Mouse (Mus musculus) liver, embryonic 11.5 days (tissue): Measurements from ENCODE around the gene Hoxb13. TPM values are rescaled to one million over a fixed set of nuclear protein-coding genes. Genes with fewer than 3 reads are reported as not detected.

Source experiments
- ATAC-seq: fragments of 200-750 bp; cut with Nextera tagmentation; replicated peaks from 2 replicates; pipeline ENCODE4 v1.8.0; 2017; ENCODE audit warnings: moderate number of reproducible peaks, mild to moderate bottlenecking, moderate TSS enrichment, moderate library complexity; ENCODE audit not compliant: low FRiP score
- DNase-seq: peaks from one replicate; pipeline ENCODE4 v3.0.0-alpha.2; 2017; ENCODE audit warnings: low spot score
- H3K27ac ChIP-seq: fragments of 300-500 bp; sonication (generic); 2 replicates; pipeline ENCODE4 v1.5.1; 2014; ENCODE audit warnings: mild to moderate bottlenecking, low read depth, low read length, control low read depth
- H3K27me3 ChIP-seq: fragments of 300-500 bp; sonication (generic); replicated peaks from 2 replicates; pipeline ENCODE4 v1.6.1; 2014; ENCODE audit warnings: low read length, mixed read lengths; ENCODE audit not compliant: control insufficient read depth, insufficient read depth
- H3K36me3 ChIP-seq: fragments of 300-500 bp; sonication (generic); 2 replicates; pipeline ENCODE4 v1.6.1; 2014; ENCODE audit warnings: mild to moderate bottlenecking, low read length, moderate library complexity, mixed read lengths; ENCODE audit not compliant: control insufficient read depth, insufficient read depth
- H3K4me1 ChIP-seq: fragments of 300-500 bp; sonication (generic); replicated peaks from 2 replicates; pipeline ENCODE4 v1.6.1; 2014; ENCODE audit warnings: low read length, mixed read lengths; ENCODE audit not compliant: control insufficient read depth, insufficient read depth
- H3K4me2 ChIP-seq: fragments of 300-500 bp; sonication (generic); 2 replicates; pipeline ENCODE4 v1.6.1; 2014; ENCODE audit warnings: mild to moderate bottlenecking, control low read depth, moderate library complexity
- H3K4me3 ChIP-seq: fragments of 300-500 bp; sonication (generic); 2 replicates; pipeline ENCODE4 v1.5.1; 2014; ENCODE audit warnings: low read depth, low read length, control low read depth
- H3K9ac ChIP-seq: fragments of 300-500 bp; sonication (generic); 2 replicates; pipeline ENCODE4 v1.6.1; 2014; ENCODE audit warnings: low read depth, low read length, control low read depth
- H3K9me3 ChIP-seq: fragments of 300-500 bp; sonication (generic); 2 replicates; pipeline ENCODE4 v1.6.1; 2016; ENCODE audit warnings: low read length, inconsistent platforms, mixed read lengths; ENCODE audit not compliant: control insufficient read depth
- WGBS: fragments of 180-500 bp; shearing (Covaris S2); extraction: QIAGEN DNeasy Blood & Tissue Kit; methylation state at CpG from one replicate; pipeline ENCODE4 v1.1.7; 2014; 5-methylcytosine and 5-hydroxymethylcytosine counted together
- polyA plus RNA-seq: library from polyadenylated mRNA; unstranded; fragments of >200 nt; fragmentation: Nextera tagmentation; extraction: Ambion mirVana; gene quantifications from 2 replicates; pipeline ENCODE4 v1.2.1, GENCODE M21; 2014

Hoxb13 gene
- polyA plus RNA-seq, 1 experiment from 2014 or later, result not detected

- no peaks in the 10 kb centered on the region for H3K36me3 ChIP-seq
- 2% methylated on average over 25 of the region's 25 CpGs for WGBS
- no peak overlapping the region for H3K9ac ChIP-seq
- H3K9me3 ChIP-seq, result no peaks in the 10 kb centered on the region
- ATAC-seq (no peak), DNase-seq (no peak)
- no peak overlapping the region for H3K27ac ChIP-seq
- H3K4me1 ChIP-seq, result peaks cover 2% of the 10 kb centered on the region; the same call in 1 of the 2 replicates
- no peak overlapping the region for H3K4me3 ChIP-seq
- H3K4me2 ChIP-seq, result no peak overlapping the region
- H3K27me3 ChIP-seq, result peaks cover 100% of the 10 kb centered on the region
Observed at GRCm38 (mm10) chr11:96172511-96173287, 21.4 kb upstream of the Hoxb13 start.

GRCm38 (mm10) chr11:96173288-96173840 lies 20.8 kb upstream of the Hoxb13 start:
- Histone ChIP-seq H3K4me2 (no peak overlapping the region), H3K9ac (no peak overlapping the region), H3K4me3 (no peak overlapping the region), H3K36me3 (no peaks in the 10 kb centered on the region), H3K27ac (no peak overlapping the region), H3K27me3 (peaks cover 100% of the 10 kb centered on the region), H3K4me1 (peaks cover 2% of the 10 kb centered on the region; the same call in 1 of the 2 replicates), H3K9me3 (no peaks in the 10 kb centered on the region)
- no peak for DNase-seq
- WGBS, result 2% methylated on average over 16 of the region's 16 CpGs
- ATAC-seq, result no peak

DNA sequence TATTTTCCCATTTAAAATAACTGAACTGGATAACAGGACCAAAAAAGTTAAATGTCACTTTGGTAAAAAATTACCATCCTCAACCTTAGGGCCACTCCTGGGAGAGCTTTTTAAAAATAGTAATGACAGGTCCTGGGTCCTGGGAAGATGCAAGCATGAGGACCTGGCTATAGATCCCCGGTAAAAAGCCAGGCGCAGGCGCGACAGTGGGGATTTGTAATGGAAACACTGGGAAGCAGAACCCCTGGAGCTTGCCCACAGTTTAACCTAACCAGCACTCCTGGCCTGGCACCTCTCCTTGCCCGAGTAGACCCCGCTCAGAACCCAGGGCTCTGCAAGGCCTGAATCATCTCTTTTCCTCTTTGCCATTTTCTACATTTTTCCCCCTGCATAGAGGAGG lies 19.2 kb upstream of the Hoxb13 start:
- Histone ChIP-seq H3K4me3 (no peak overlapping the region), H3K36me3 (no peaks in the 10 kb centered on the region), H3K4me2 (no peak overlapping the region), H3K4me1 (peaks cover 2% of the 10 kb centered on the region; the same call in 1 of the 2 replicates), H3K27me3 (peaks cover 100% of the 10 kb centered on the region), H3K9me3 (no peaks in the 10 kb centered on the region), H3K27ac (no peak overlapping the region), H3K9ac (no peak overlapping the region)
- 3% methylated on average over 6 of the region's 6 CpGs for WGBS
- ATAC-seq (no peak), DNase-seq (no peak)

DNA sequence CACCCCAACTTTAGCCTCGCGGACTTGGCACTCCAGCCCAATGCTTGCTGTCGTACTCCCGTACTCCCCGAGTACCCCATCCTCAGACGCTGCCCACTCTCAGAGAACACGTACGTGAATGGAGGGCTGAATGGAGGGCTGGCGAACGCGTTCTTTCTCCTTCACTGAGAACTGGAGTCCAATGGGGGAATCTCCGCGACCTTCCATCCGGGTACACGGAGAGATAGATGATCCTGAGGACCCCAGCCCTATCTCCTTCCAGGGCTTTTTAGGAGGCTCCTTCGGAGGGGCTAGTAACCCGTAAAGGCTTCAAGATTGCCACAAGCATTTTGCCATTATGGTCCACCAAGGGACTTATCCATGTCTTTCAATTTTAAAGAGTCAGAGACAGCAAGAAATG lies 18.6 kb upstream of the Hoxb13 start:
- DNase-seq (no peak), ATAC-seq (no peak)
- Histone ChIP-seq H3K36me3 (no peaks in the 10 kb centered on the region), H3K4me3 (no peak overlapping the region), H3K9me3 (no peaks in the 10 kb centered on the region), H3K4me2 (no peak overlapping the region), H3K4me1 (peaks cover 2% of the 10 kb centered on the region; the same call in 1 of the 2 replicates), H3K9ac (no peak overlapping the region), H3K27ac (no peak overlapping the region), H3K27me3 (peaks cover 100% of the 10 kb centered on the region)
- WGBS, result 3% methylated on average over 17 of the region's 17 CpGs

DNA sequence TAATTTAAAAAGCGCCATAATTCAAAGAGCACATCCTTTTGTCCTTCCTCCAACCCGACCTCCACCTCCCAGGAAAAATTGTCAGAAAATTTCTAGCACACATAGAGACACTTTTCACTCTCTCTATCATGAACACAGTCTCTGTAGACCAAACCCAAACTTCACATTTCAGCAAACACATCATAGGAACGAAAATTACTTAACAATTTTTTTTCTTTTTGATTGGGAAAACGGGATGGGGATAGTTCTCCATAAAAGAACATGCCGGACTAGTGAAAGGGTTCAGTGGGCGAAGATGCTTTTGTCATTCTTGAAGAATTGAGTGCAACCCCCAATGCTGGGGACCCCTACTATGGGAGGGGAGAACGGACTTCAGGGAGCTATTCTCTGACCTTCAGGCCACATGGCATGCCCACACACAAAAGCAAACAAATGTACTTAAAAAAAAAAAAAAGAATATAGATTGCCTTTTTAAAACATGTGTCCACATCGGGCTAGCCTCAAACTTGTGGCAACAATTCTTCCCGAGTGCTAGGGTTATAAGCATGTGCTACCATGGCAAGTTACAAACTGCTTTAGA lies 18.1 kb upstream of the Hoxb13 start:
- Histone ChIP-seq H3K9me3 (no peaks in the 10 kb centered on the region), H3K27me3 (peaks cover 100% of the 10 kb centered on the region), H3K4me2 (no peak overlapping the region), H3K4me1 (peaks cover 2% of the 10 kb centered on the region; the same call in 1 of the 2 replicates), H3K9ac (no peak overlapping the region), H3K36me3 (no peaks in the 10 kb centered on the region), H3K4me3 (no peak overlapping the region), H3K27ac (no peak overlapping the region)
- 4% methylated on average over 9 of the region's 9 CpGs for WGBS
- ATAC-seq, result no peak
- no peak for DNase-seq

DNA sequence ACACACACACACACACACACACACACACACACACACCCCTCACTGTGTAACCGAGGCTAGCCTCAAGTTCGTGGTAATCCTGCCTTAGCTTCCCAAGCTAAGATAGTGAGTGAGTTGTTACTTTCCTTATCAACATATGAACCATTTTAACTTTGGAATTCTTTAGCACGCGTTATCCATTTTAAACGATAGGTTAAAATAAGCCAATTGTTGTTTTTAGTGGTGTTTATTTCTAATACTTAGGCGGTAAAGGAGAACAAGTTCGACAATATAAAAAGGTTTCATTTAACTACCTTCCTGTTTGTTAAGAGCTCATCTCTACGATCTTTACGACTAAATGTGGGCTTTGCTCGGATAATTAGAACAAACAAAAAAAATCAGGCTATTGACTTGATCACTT lies 17.3 kb upstream of the Hoxb13 start:
- H3K4me1 ChIP-seq, result peaks cover 2% of the 10 kb centered on the region; the same call in 1 of the 2 replicates
- ATAC-seq (no peak), DNase-seq (no peak)
- no peak overlapping the region for H3K4me2 ChIP-seq
- peaks cover 100% of the 10 kb centered on the region for H3K27me3 ChIP-seq
- 3% methylated on average over 10 of the region's 10 CpGs for WGBS
- no peaks in the 10 kb centered on the region for H3K9me3 ChIP-seq
- no peak overlapping the region for H3K9ac ChIP-seq
- no peaks in the 10 kb centered on the region for H3K36me3 ChIP-seq
- no peak overlapping the region for H3K4me3 ChIP-seq
- H3K27ac ChIP-seq, result no peak overlapping the region

GRCm38 (mm10) chr11:96177546-96178174 lies 16.5 kb upstream of the Hoxb13 start:
- H3K4me1 ChIP-seq, result peaks cover 2% of the 10 kb centered on the region; the same call in 1 of the 2 replicates
- no peaks in the 10 kb centered on the region for H3K9me3 ChIP-seq
- DNase-seq (no peak), ATAC-seq (no peak)
- 2% methylated on average over 26 of the region's 27 CpGs for WGBS
- H3K4me2 ChIP-seq, result no peak overlapping the region
- H3K9ac ChIP-seq, result no peak overlapping the region
- peaks cover 100% of the 10 kb centered on the region for H3K27me3 ChIP-seq
- no peak overlapping the region for H3K4me3 ChIP-seq
- no peak overlapping the region for H3K27ac ChIP-seq
- H3K36me3 ChIP-seq, result no peaks in the 10 kb centered on the region

DNA sequence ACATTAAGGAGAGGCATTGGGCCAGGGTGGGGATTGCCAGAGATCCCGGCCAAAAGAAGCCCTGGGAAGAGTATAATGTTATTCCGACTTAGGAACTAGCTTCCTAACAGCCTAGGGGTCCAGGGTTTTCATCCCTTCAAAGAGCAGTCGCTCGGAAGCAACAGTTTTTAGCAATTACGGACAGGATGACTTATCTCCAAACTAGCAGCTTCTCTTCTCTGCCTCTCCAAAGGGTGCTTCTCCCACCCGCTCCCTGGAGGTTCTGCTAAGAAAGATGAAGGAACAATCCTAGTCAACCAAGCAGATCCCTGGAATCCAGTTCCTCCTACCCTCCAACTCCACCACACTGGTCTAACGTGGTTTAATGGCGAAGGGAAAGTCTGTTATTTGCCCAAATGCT lies 15.8 kb upstream of the Hoxb13 start:
- no peak overlapping the region for H3K4me2 ChIP-seq
- H3K4me3 ChIP-seq, result no peak overlapping the region
- no peaks in the 10 kb centered on the region for H3K4me1 ChIP-seq
- DNase-seq, result no peak
- ATAC-seq, result no peak
- no peak overlapping the region for H3K27ac ChIP-seq
- no peaks in the 10 kb centered on the region for H3K36me3 ChIP-seq
- H3K9ac ChIP-seq, result no peak overlapping the region
- peaks cover 99% of the 10 kb centered on the region for H3K27me3 ChIP-seq
- no peaks in the 10 kb centered on the region for H3K9me3 ChIP-seq
- WGBS, result 2% methylated on average over 8 of the region's 8 CpGs
